Mouse (Mus musculus) left cerebral cortex, postnatal 25 days (tissue): ENCODE results near the gene B2m. TPM values are rescaled to one million over a fixed set of nuclear protein-coding genes. Genes with fewer than 3 reads are reported as not detected.

Source experiments
- DNase-seq, 2 experiments: peaks; one replicate each; pipeline ENCODE4 v3.0.0; 2022; ENCODE audit warnings: low spot score in 2 of 2, mixed read lengths in 1 of 2
- intact Hi-C: fragments of 180-260 bp; cut with DNase I; formaldehyde crosslinking; loops from one replicate; pipeline ENCODE4 v1.15.1; 2025
- total RNA-seq, 2 experiments: library from RNA; stranded (reverse); gene quantifications; 2 replicates each; pipeline ENCODE4 v1.2.3; 2021

B2m gene
- total RNA-seq, 2 experiments from 2014 or later = 104 to 107 TPM

DNA sequence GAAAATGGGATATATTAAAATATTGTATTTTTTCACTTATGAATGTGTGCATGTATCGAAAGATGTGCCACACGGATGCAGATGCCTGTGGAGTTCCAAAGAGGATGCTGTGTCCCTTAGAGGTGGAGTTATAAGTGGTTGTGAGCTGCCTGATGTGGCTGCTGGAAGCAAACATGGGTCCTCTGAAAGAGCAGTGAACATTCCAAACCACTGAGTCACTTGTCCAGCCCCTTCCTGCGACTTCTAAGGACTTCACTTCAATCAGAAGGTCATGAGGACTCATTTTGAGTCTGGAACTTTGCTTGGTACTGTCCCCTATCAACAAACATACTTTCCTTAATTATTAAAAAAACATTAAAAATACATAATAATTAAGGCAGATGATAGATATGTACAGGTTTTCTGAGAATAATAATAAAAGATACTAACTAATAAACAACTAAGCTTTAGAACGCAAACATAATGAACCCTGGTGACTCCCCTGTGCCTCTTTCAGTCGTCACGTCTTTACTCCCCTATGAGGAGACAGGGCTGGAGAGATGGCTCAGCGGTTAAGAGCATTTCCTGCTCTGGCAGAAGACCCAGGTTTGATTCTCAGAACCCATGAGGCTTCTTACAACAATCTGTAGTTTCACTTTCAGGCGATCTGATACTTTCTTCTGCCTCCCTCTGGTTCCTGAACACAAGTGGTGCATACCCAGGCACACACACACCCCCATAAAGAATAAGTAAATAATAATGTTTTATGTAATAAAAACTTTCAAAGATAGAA lies 32.8 kb downstream of the B2m start:
- intact Hi-C loops = no loop called here
- DNase-seq = no peak

DNA sequence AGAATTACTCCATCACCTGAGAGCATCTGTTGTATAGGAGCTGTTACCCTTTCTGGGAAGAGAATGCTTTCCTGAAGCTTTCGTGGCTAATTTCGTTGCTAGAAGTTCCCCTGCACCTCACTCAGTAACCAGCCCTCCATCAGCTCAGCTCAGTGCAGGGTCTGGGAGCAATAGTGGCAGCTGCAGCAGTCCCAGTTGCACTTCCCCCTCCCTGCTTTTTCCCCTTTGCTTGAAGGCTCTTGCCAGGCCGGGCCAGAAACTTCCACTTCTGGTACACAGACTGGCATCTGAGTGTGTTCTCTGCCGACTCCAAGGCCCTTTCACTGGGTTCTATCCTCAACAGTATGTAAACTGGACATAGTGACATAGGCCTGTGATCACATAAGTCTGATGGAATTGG lies 37.6 kb downstream of the B2m start:
- intact Hi-C loops = no loop called here
- DNase-seq = no peak

DNA sequence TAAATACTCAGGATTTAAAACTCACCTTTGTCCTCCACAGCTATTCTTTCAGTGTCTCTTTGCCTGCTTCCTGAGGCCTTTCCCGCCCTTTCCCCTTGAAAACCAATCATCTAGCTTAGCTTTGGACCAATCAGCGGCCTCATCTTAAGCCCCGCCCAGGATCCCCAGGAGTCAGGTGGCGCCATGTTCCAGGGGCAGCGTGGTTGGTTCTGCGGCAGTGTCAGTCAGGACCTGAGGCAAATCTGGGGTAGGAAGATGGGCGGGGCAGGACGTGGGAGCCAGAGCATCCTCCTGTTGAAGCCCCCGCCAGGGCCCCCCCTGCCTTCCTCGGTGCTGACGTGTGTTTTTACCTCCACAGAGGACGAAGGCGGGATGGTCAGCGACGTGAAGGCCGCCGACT lies 38.6 kb downstream of the B2m start, which contains the start of the genes Patl2 and Terb2:
TSS of gene Patl2 (minus strand) at position 84 of the 400 bp plus-strand sequence.
TSS of gene Terb2 (plus strand) at position 167 of the 400 bp plus-strand sequence.
- intact Hi-C loops = no loop called here
- DNase-seq = no peak

DNA sequence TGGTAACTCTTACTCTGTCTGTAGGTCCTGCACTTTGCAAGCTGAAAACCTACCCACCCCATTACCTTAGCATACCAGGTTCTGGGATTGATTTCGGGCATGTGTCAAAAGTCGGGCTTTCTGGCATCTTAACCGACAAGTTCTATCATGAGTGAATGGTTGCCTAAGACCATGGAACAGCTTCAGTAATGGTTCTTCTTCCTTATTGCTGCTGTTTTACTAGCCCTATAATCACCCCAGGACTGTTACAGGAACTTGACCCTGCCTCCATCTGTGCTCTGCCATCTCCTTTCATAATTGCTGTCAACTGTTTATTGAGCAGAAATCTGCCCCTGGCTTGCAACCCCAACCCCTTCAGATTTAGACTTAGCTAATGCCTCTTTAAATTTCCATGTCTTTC lies 39.3 kb downstream of the B2m start:
- intact Hi-C loops = no loop called here

DNA sequence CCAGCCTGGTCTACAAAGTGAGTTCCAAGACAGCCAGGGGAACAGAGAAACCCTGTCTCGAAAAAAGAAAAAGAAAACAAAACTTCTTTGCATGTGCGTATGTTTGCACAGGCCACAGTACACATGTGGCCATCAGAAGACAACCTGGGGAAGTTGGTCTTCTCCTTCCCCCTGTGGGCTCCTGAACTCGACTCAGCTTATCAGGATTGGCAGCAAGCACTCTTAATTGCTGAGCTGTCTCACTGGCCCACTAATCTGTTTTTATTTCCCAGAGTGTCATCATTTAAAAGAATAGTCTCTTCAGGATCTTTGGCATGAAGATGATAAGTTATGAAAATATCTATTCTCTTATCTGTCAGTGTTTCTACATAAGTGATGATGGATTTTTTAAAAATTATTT lies 44.4 kb downstream of the B2m start:
- DNase-seq = no peak
- intact Hi-C loops = loop anchor here (5.0 to 10.0 kb wide), 2 partner anchors 365 to 433 kb away; no protein-coding TSS in a partner anchor

More for the DNA sequence above, 39.3 kb downstream of the B2m start:
- DNase-seq = no peak

DNA sequence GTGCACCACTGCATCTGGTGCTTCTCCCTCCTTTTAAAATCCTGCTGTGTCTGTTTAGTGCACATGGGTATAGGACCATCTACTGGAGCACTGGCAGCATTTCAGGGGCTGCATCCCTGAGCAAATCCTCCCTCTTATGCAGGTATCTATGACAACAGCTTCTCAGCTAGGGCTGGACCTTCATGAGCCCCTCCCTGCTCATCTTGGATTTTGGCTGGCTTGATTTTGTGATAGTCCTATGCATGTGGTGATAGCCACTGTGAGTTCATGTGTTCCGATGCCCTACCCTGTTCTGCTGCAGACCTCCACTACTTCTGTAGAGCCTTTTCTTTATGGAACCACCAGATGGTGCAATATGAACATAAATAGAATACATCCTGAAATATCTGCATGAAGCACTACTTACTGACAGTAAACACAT lies 47.0 kb downstream of the B2m start:
- intact Hi-C loops = loop anchor here (1.0 to 10.0 kb wide), 5 partner anchors 50 to 430 kb away; no protein-coding TSS in a partner anchor
- DNase-seq = peak; percentile 24 to 61

DNA sequence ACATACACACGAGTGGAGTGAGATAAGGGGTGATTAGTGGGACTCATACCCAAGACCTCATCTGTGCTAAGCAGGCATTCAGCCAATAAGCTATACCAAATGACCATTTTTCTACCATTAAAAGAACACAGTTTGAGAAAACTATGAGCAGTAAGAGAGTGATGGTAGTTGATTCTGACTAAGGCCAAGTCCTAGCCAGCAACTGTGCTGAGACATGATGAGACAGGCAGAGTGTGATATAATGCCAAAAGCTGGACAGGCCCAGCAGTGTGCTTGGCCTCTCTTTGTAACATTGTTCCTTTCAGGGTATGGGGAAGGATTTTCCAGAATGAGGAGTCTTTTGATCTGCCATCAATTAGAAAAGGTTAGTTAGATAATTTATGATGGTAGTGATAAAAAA lies 54.0 kb downstream of the B2m start:
- intact Hi-C loops = no loop called here
- DNase-seq = no peak

Other genes with a start within 250 kb of the B2m start
- 10 to 100 TPM; 35.9 to 38.3 TPM for gene Ctdspl2, start 191.7 kb upstream of the B2m start, total RNA-seq
- gene Mageb3, start 191.6 kb upstream of the B2m start, total RNA-seq = under 1 TPM in 1 of 2 experiments, not detected in 1; 0.18 TPM
- 10 to 100 TPM; 19.3 to 20.5 TPM for gene Eif3j1, start 119.1 kb upstream of the B2m start, total RNA-seq
- gene Spg11, start 29.3 kb upstream of the B2m start, total RNA-seq = 10 to 100 TPM; 14.9 to 16.6 TPM
- not detected for gene Trim69, start 13.0 kb downstream of the B2m start, total RNA-seq
- not detected for gene Patl2, start 38.5 kb downstream of the B2m start, total RNA-seq
- gene Terb2, start 38.6 kb downstream of the B2m start, total RNA-seq = not detected
- gene Sord, start 87.1 kb downstream of the B2m start, total RNA-seq = 10 to 100 TPM; 14.8 to 14.9 TPM
- under 1 TPM in 1 of 2 experiments, not detected in 1; 0.07 TPM for gene Duox2, start 150.8 kb downstream of the B2m start, total RNA-seq
- gene Duoxa2, start 151.2 kb downstream of the B2m start, total RNA-seq = not detected
- not detected for gene Duoxa1, start 166.0 kb downstream of the B2m start, total RNA-seq
- under 1 TPM in 1 of 2 experiments, not detected in 1; 0.07 TPM for gene Duox1, start 168.0 kb downstream of the B2m start, total RNA-seq
- gene Shf, start 221.5 kb downstream of the B2m start, total RNA-seq = 10 to 100 TPM; 64.9 to 72.2 TPM